Mouse (Mus musculus): ENCODE measurements around the gene Tmem178b. TPM values are rescaled to one million over a fixed set of nuclear protein-coding genes. Genes with fewer than 3 reads are reported as not detected.

Gene Tmem178b
- polyA plus RNA-seq, 1 experiment from 2014 or later = 0.13 TPM

GRCm38 (mm10) chr6:40225585-40226280, 352.7 kb downstream of the Tmem178b start:
- ATAC-seq (ENCODE audit: insufficient read depth) (no peak), DNase-seq (no peak)
- Histone ChIP-seq H3K9me3 (ENCODE audit: low read depth, low read length) (no peaks in the 10 kb centered on the region), H3K27me3 (ENCODE audit: insufficient read depth, low read length) (no peaks in the 10 kb centered on the region), H3K9ac (no peak overlapping the region), H3K4me1 (ENCODE audit: insufficient read depth) (no peaks in the 10 kb centered on the region), H3K4me3 (ENCODE audit: low read depth, low read length) (no peak overlapping the region), H3K36me3 (ENCODE audit: insufficient read depth) (no peaks in the 10 kb centered on the region), H3K4me2 (no peak overlapping the region), H3K27ac (ENCODE audit: low read depth) (no peak overlapping the region)
- 55% methylated on average over 11 of the region's 11 CpGs for WGBS
- no peak for TF ChIP-seq CTCF (IDR thresholded peaks at IDR 0.05; ENCODE audit: low read depth)

- no peaks in the 10 kb centered on the region for H3K36me3 ChIP-seq (ENCODE audit: insufficient read depth)
- ATAC-seq (ENCODE audit: insufficient read depth) = no peak
These were observed 355.9 kb downstream of the Tmem178b start for GRCm38 (mm10) chr6:40228981-40229380.

GRCm38 (mm10) chr6:40229985-40230384, 356.9 kb downstream of the Tmem178b start:
- ATAC-seq (ENCODE audit: insufficient read depth) (no peak), DNase-seq (no peak)
- WGBS = 82% methylated on average over 9 of the region's 9 CpGs
- Histone ChIP-seq H3K4me2 (no peak overlapping the region), H3K4me3 (ENCODE audit: low read depth, low read length) (no peak overlapping the region), H3K27me3 (ENCODE audit: insufficient read depth, low read length) (no peaks in the 10 kb centered on the region), H3K27ac (ENCODE audit: low read depth) (no peak overlapping the region), H3K9ac (no peak overlapping the region), H3K36me3 (ENCODE audit: insufficient read depth) (no peaks in the 10 kb centered on the region), H3K4me1 (ENCODE audit: insufficient read depth) (no peaks in the 10 kb centered on the region), H3K9me3 (ENCODE audit: low read depth, low read length) (no peaks in the 10 kb centered on the region)
- TF ChIP-seq CTCF (IDR thresholded peaks at IDR 0.05; ENCODE audit: low read depth) = no peak

More at GRCm38 (mm10) chr6:40228981-40229380, 355.9 kb downstream of the Tmem178b start:
- no peak overlapping the region for H3K27ac ChIP-seq (ENCODE audit: low read depth)
- no peaks in the 10 kb centered on the region for H3K9me3 ChIP-seq (ENCODE audit: low read depth, low read length)
- no peaks in the 10 kb centered on the region for H3K27me3 ChIP-seq (ENCODE audit: insufficient read depth, low read length)
- no peak for DNase-seq
- no peak overlapping the region for H3K9ac ChIP-seq
- H3K4me2 ChIP-seq = no peak overlapping the region
- TF ChIP-seq CTCF (IDR thresholded peaks at IDR 0.05; ENCODE audit: low read depth) = no peak
- no peaks in the 10 kb centered on the region for H3K4me1 ChIP-seq (ENCODE audit: insufficient read depth)
- 71% methylated on average over 2 of the region's 2 CpGs for WGBS
- H3K4me3 ChIP-seq (ENCODE audit: low read depth, low read length) = no peak overlapping the region

GRCm38 (mm10) chr6:40234066-40234465, 361.0 kb downstream of the Tmem178b start:
- no peak overlapping the region for H3K27ac ChIP-seq (ENCODE audit: low read depth)
- DNase-seq (no peak), ATAC-seq (ENCODE audit: insufficient read depth) (no peak)
- 47% methylated on average over 5 of the region's 5 CpGs for WGBS
- H3K27me3 ChIP-seq (ENCODE audit: insufficient read depth, low read length) = no peaks in the 10 kb centered on the region
- no peak overlapping the region for H3K4me3 ChIP-seq (ENCODE audit: low read depth, low read length)
- H3K9me3 ChIP-seq (ENCODE audit: low read depth, low read length) = no peaks in the 10 kb centered on the region
- H3K4me2 ChIP-seq = no peak overlapping the region
- H3K4me1 ChIP-seq (ENCODE audit: insufficient read depth) = no peaks in the 10 kb centered on the region
- TF ChIP-seq CTCF (IDR thresholded peaks at IDR 0.05; ENCODE audit: low read depth) = no peak
- H3K36me3 ChIP-seq (ENCODE audit: insufficient read depth) = no peaks in the 10 kb centered on the region
- no peak overlapping the region for H3K9ac ChIP-seq

GRCm38 (mm10) chr6:40235793-40236470, 362.9 kb downstream of the Tmem178b start:
- H3K27ac ChIP-seq (ENCODE audit: low read depth) = no peak overlapping the region; the same call in 1 of the 2 replicates
- no peak overlapping the region for H3K4me2 ChIP-seq
- ATAC-seq (ENCODE audit: insufficient read depth) = peak; percentile 62; the same call in 1 of the 2 replicates
- H3K4me3 ChIP-seq (ENCODE audit: low read depth, low read length) = no peak overlapping the region
- H3K36me3 ChIP-seq (ENCODE audit: insufficient read depth) = no peaks in the 10 kb centered on the region
- WGBS = 33% methylated on average over 10 of the region's 10 CpGs
- no peak overlapping the region for H3K9ac ChIP-seq
- no peaks in the 10 kb centered on the region for H3K27me3 ChIP-seq (ENCODE audit: insufficient read depth, low read length)
- no peaks in the 10 kb centered on the region for H3K4me1 ChIP-seq (ENCODE audit: insufficient read depth)
- peak; percentile 92 for DNase-seq
- no peaks in the 10 kb centered on the region for H3K9me3 ChIP-seq (ENCODE audit: low read depth, low read length)
- peak; percentile 87 for TF ChIP-seq CTCF (IDR thresholded peaks at IDR 0.05; ENCODE audit: low read depth)

- Histone ChIP-seq H3K27me3 (ENCODE audit: insufficient read depth, low read length) (no peaks in the 10 kb centered on the region), H3K4me2 (no peak overlapping the region), H3K27ac (ENCODE audit: low read depth) (no peak overlapping the region), H3K9ac (no peak overlapping the region), H3K4me3 (ENCODE audit: low read depth, low read length) (no peak overlapping the region), H3K9me3 (ENCODE audit: low read depth, low read length) (no peaks in the 10 kb centered on the region), H3K4me1 (ENCODE audit: insufficient read depth) (no peaks in the 10 kb centered on the region), H3K36me3 (ENCODE audit: insufficient read depth) (no peaks in the 10 kb centered on the region)
- DNase-seq (peak; percentile 72), ATAC-seq (ENCODE audit: insufficient read depth) (no peak; the same call in 1 of the 2 replicates)
- 58% methylated on average over 13 of the region's 13 CpGs for WGBS
- TF ChIP-seq CTCF (IDR thresholded peaks at IDR 0.05; ENCODE audit: low read depth) = peak; percentile 68
These were observed 364.0 kb downstream of the Tmem178b start for GRCm38 (mm10) chr6:40236841-40237765.

Measured in lung, embryonic 14.5 days (tissue).